Mouse (Mus musculus) ES-E14 (cell line): ENCODE results near the gene Ppp6r2.

Experiments
- CHD2 ChIP-seq: IDR thresholded peaks from 2 replicates; pipeline ENCODE4 v1.6.1; 2014; ENCODE audit warnings: mild to moderate bottlenecking, low read depth, low read length, inconsistent platforms
- HCFC1 ChIP-seq: IDR thresholded peaks from 2 replicates; pipeline ENCODE4 v1.6.1; 2012; ENCODE audit warnings: low read length, inconsistent platforms, borderline replicate concordance; ENCODE audit not compliant: insufficient read depth
- MAFK ChIP-seq: IDR thresholded peaks from 2 replicates; pipeline ENCODE4 v1.6.1; 2014; ENCODE audit warnings: mild to moderate bottlenecking, low read depth, low read length, inconsistent platforms; ENCODE audit not compliant: insufficient read depth
- ZC3H11A ChIP-seq: IDR thresholded peaks from 2 replicates; pipeline ENCODE4 v1.6.1; 2012; ENCODE audit warnings: low read depth, mild to moderate bottlenecking, inconsistent platforms, low read length, borderline replicate concordance
- ZNF384 ChIP-seq: IDR thresholded peaks from 2 replicates; pipeline ENCODE4 v1.6.1; 2012; ENCODE audit warnings: low read depth, low read length, inconsistent platforms

- no peak for TF ChIP-seq HCFC1
- TF ChIP-seq CHD2: no peak
- no peak for TF ChIP-seq MAFK
- TF ChIP-seq ZC3H11A: no peak
- TF ChIP-seq ZNF384: no peak
These were observed 42.4 kb upstream of the Ppp6r2 start for GRCm38 (mm10) chr15:89168922-89169321.
